Mouse (Mus musculus): ENCODE data around the gene Chrnb2.

DNA sequence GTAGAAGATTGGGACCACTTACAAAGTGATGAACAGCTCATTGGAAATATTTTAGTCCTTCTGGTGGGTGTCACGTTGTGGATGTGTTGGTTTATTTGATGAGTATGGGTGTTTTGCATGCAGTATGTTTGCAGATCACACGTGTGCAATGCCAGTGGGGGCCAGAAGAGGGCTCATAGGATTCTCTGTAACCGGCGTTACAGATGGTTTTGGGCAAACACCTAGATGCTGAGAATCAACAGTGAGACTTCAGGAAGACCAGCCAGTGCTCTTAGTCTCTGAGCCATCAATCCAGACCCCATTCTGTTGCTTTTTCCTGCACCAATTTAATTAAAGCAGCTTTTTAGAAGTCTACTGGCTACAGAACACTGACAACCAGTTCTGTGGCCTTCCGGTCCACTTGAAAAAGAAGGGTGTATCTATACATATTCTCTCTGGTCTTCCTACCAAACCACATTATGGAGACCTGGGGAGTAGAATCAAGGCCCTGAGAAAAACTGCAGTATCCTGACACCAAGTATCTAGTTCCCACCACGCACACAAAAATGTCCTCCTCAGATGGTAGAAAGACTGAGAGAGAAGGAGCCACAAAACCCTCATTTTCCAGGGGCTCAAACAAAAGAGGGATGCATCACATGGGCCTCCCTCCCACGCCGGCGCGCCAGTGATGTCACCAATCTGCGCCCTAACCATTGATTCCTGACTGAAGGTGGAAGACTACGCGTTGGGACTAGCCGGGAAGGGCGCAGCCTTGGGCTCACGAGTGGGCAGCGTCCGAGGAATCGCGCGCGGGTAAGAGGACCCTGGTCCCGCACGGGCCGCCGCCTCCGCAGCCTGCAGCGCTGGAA lies 49.8 kb downstream of the Chrnb2 start, which contains the start of gene Adar:
- peak; percentile 90 for TF ChIP-seq CTCF (IDR thresholded peaks at IDR 0.05)
- TF ChIP-seq POLR2A (IDR thresholded peaks at IDR 0.05; ENCODE audit: insufficient read depth, low read depth, low read length), result peak; percentile 35; the same call in 1 of the 2 replicates
- no peak for TF ChIP-seq EP300 (IDR thresholded peaks at IDR 0.05; ENCODE audit: insufficient read depth, low read depth, low read length)

Measured in heart, adult 2 months (tissue).